Mouse (Mus musculus): ENCODE measurements around the gene Tesk1. TPM values are rescaled to one million over a fixed set of nuclear protein-coding genes. Genes with fewer than 3 reads are reported as not detected.

The Tesk1 gene
- polyA plus RNA-seq, 1 experiment, result 40.4 TPM

DNA sequence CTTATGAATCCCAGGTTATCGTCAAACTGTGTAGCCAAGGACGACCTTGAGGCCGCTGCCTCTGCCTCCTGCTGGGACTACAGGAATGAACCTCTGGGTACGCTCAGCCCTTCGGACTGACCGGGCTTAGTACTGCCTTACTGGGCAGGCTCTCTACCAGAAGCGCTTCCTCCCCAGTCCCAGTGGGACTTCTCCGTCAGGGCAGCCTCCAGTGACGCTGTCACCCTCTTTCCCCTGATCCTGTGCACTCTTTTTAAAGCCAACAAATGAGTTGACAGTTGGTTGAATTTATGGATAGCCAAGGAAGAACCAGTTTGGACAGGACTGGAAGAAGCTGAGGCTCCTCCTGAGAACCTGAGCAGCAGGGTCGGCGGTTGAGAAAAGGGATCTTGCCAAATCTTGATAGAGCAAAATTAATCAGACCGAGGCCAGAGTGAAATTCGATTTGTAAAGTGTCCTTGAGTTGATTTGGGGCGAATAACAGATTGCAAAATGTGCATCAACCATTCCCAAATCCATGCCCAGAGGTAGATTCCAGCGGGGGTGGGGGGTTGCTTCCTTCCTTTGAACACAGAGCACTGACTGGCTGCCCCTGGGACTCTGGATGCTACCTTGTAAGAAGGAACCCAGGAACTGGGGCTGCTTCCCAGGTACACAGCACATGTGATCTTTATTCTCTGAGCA, 22.6 kb upstream of the Tesk1 start:
- Histone ChIP-seq H3K36me3 (ENCODE audit: control insufficient read depth, insufficient read depth) (no peaks in the 10 kb centered on the region), H3K4me3 (no peak overlapping the region), H3K79me2 (ENCODE audit: control insufficient read depth, insufficient read depth) (no peaks in the 10 kb centered on the region), H3ac (ENCODE audit: control insufficient read depth, insufficient read length) (no peak overlapping the region), H3K4me2 (ENCODE audit: low read depth) (no peak overlapping the region), H3K27me3 (ENCODE audit: control insufficient read depth, insufficient read depth, insufficient read length) (no peaks in the 10 kb centered on the region)
- TF ChIP-seq E2F4 (IDR thresholded peaks at IDR 0.05; ENCODE audit: insufficient read depth) (no peak), REST (IDR thresholded peaks at IDR 0.05; ENCODE audit: insufficient read depth, insufficient read length) (no peak)

DNA sequence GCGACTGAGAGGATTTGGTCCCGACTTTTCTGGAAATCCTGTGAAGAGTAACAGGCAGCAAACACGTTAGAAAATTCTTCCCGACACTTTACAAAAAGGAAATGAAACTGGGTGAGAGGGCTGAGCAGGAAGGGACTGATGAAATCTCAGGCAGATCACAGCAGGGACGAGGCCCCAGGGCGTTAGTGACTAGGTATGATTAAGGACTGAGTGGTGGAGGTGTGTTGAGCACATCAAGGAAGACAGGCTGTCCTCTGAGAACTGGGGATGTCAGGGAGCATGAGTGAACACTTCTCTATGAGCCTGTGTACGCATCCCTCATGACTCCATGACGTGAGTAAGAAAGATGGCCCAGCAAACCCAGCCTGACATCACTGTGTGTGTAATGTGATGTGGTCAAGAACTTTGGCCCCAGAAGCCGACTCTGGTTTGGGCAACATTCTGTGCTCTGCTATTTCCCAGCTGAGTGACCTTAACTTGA, 21.9 kb upstream of the Tesk1 start:
- no peak overlapping the region for H3K4me3 ChIP-seq
- peak overlapping the region; percentile 25 for H3K4me2 ChIP-seq (ENCODE audit: low read depth)

DNA sequence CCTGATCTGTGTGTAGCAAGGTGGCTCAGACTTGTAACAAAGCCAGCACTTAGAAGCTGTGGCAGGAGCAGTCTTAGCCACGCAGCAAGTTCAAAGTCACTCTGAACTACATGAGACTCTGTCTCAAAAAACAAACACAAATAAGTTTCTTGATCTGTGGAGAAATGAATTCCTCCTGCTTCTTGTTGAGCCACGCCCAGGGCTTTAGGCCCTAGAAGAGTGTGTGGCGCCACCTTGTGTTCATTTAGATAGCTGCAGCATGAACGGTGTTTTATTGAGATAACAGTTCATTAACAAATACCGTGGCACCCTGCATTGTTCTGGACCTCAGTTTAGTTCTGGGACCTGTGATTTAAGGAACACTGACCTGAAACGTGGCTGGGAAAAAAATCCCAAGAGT, 21.4 kb upstream of the Tesk1 start:
- Histone ChIP-seq H3K4me2 (ENCODE audit: low read depth) (peak overlapping the region; percentile 25), H3K4me3 (no peak overlapping the region), H3K36me3 (ENCODE audit: control insufficient read depth, insufficient read depth) (no peaks in the 10 kb centered on the region), H3ac (ENCODE audit: control insufficient read depth, insufficient read length) (no peak overlapping the region), H3K79me2 (ENCODE audit: control insufficient read depth, insufficient read depth) (no peaks in the 10 kb centered on the region), H3K27me3 (ENCODE audit: control insufficient read depth, insufficient read depth, insufficient read length) (no peaks in the 10 kb centered on the region)
- no peak for TF ChIP-seq MYOG (IDR thresholded peaks at IDR 0.05; ENCODE audit: control insufficient read depth in 1 of 3, insufficient read depth in 1 of 3, insufficient read length in 2 of 3, low read depth in 2 of 3)
- TF ChIP-seq CEBPB (IDR thresholded peaks at IDR 0.05; ENCODE audit: insufficient read depth, poor library complexity, severe bottlenecking), result no peak
- no peak for TF ChIP-seq REST (IDR thresholded peaks at IDR 0.05; ENCODE audit: insufficient read depth, insufficient read length)
- no peak for TF ChIP-seq POLR2A (IDR thresholded peaks at IDR 0.05; ENCODE audit: insufficient read length, low read depth)
- no peak for TF ChIP-seq POLR2AphosphoS2 (IDR thresholded peaks at IDR 0.05; ENCODE audit: insufficient read length, low read depth)
- TF ChIP-seq MYOD1 (IDR thresholded peaks at IDR 0.05; ENCODE audit: control insufficient read depth in 1 of 3, insufficient read length in 2 of 3, low read depth in 2 of 3), result no peak
- no peak for TF ChIP-seq E2F4 (IDR thresholded peaks at IDR 0.05; ENCODE audit: insufficient read depth)
- TF ChIP-seq USF1 (IDR thresholded peaks at IDR 0.05; ENCODE audit: low read depth), result no peak
- TF ChIP-seq SRF (IDR thresholded peaks at IDR 0.05; ENCODE audit: control insufficient read depth, insufficient read length, low read depth), result no peak
- TF ChIP-seq TCF12 (IDR thresholded peaks at IDR 0.05; ENCODE audit: insufficient read depth, poor library complexity, severe bottlenecking), result no peak
- TF ChIP-seq TCF3 (IDR thresholded peaks at IDR 0.05; ENCODE audit: insufficient read length, low read depth), result no peak
- TF ChIP-seq MAX (IDR thresholded peaks at IDR 0.05; ENCODE audit: low read depth), result no peak

More for the DNA sequence above, 21.9 kb upstream of the Tesk1 start:
- H3K79me2 ChIP-seq (ENCODE audit: control insufficient read depth, insufficient read depth), result no peaks in the 10 kb centered on the region
- H3K36me3 ChIP-seq (ENCODE audit: control insufficient read depth, insufficient read depth), result no peaks in the 10 kb centered on the region
- TF ChIP-seq SRF (IDR thresholded peaks at IDR 0.05; ENCODE audit: control insufficient read depth, insufficient read length, low read depth), result no peak
- TF ChIP-seq USF1 (IDR thresholded peaks at IDR 0.05; ENCODE audit: low read depth), result no peak
- no peak for TF ChIP-seq REST (IDR thresholded peaks at IDR 0.05; ENCODE audit: insufficient read depth, insufficient read length)
- TF ChIP-seq MYOD1 (IDR thresholded peaks at IDR 0.05; ENCODE audit: control insufficient read depth in 1 of 3, insufficient read length in 2 of 3, low read depth in 2 of 3), result no peak
- TF ChIP-seq POLR2A (IDR thresholded peaks at IDR 0.05; ENCODE audit: insufficient read length, low read depth), result no peak
- TF ChIP-seq MAX (IDR thresholded peaks at IDR 0.05; ENCODE audit: low read depth), result no peak
- no peak for TF ChIP-seq CEBPB (IDR thresholded peaks at IDR 0.05; ENCODE audit: insufficient read depth, poor library complexity, severe bottlenecking)
- no peak for TF ChIP-seq E2F4 (IDR thresholded peaks at IDR 0.05; ENCODE audit: insufficient read depth)
- TF ChIP-seq TCF12 (IDR thresholded peaks at IDR 0.05; ENCODE audit: insufficient read depth, poor library complexity, severe bottlenecking), result no peak
- no peak for TF ChIP-seq TCF3 (IDR thresholded peaks at IDR 0.05; ENCODE audit: insufficient read length, low read depth)
- no peak for TF ChIP-seq MYOG (IDR thresholded peaks at IDR 0.05; ENCODE audit: control insufficient read depth in 1 of 3, insufficient read depth in 1 of 3, insufficient read length in 2 of 3, low read depth in 2 of 3)
- no peak for TF ChIP-seq POLR2AphosphoS2 (IDR thresholded peaks at IDR 0.05; ENCODE audit: insufficient read length, low read depth)
- no peak overlapping the region for H3ac ChIP-seq (ENCODE audit: control insufficient read depth, insufficient read length)
- H3K27me3 ChIP-seq (ENCODE audit: control insufficient read depth, insufficient read depth, insufficient read length), result no peaks in the 10 kb centered on the region

DNA sequence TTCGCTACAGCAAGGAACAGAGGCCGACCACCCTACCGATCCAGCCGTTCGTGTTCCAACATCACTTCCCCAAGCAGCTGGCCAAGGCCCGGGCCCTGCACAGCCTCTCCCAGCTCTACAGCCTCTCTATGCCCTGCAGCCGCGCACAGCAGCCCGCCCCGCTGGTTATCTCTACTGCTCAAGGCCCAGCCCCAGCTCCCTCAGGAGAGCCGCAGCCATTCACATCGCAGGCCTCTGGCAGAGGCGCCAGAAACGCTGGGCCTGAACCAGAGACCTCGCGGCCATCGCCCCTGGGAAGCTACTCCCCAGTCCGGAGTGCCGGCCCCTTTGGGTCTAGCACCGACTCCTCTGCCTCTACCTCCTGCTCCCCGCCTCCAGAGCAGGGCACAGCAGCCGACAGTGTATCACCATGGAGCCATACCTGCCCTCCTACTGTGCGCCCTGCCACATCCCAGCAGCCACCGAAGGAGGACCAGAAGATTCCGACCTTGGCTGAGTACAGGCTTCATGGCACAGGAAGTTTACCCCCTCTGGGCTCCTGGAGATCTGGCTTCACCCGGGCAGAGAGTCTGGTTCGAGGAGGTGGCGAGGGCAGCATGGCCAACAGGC, 20.0 kb upstream of the Tesk1 start:
- Histone ChIP-seq H3K4me2 (ENCODE audit: low read depth) (no peak overlapping the region), H3K79me2 (ENCODE audit: control insufficient read depth, insufficient read depth) (no peaks in the 10 kb centered on the region), H3K27me3 (ENCODE audit: control insufficient read depth, insufficient read depth, insufficient read length) (no peaks in the 10 kb centered on the region), H3ac (ENCODE audit: control insufficient read depth, insufficient read length) (no peak overlapping the region), H3K4me3 (no peak overlapping the region), H3K36me3 (ENCODE audit: control insufficient read depth, insufficient read depth) (no peaks in the 10 kb centered on the region)
- TF ChIP-seq MAX (IDR thresholded peaks at IDR 0.05; ENCODE audit: low read depth) (no peak), TCF12 (IDR thresholded peaks at IDR 0.05; ENCODE audit: insufficient read depth, poor library complexity, severe bottlenecking) (no peak), TCF3 (IDR thresholded peaks at IDR 0.05; ENCODE audit: insufficient read length, low read depth) (no peak), POLR2AphosphoS2 (IDR thresholded peaks at IDR 0.05; ENCODE audit: insufficient read length, low read depth) (no peak), CEBPB (IDR thresholded peaks at IDR 0.05; ENCODE audit: insufficient read depth, poor library complexity, severe bottlenecking) (no peak), MYOD1 (IDR thresholded peaks at IDR 0.05; ENCODE audit: control insufficient read depth in 1 of 3, insufficient read length in 2 of 3, low read depth in 2 of 3) (no peak), SRF (IDR thresholded peaks at IDR 0.05; ENCODE audit: control insufficient read depth, insufficient read length, low read depth) (no peak), USF1 (IDR thresholded peaks at IDR 0.05; ENCODE audit: low read depth) (no peak), MYOG (IDR thresholded peaks at IDR 0.05; ENCODE audit: control insufficient read depth in 1 of 3, insufficient read depth in 1 of 3, insufficient read length in 2 of 3, low read depth in 2 of 3) (no peak), POLR2A (IDR thresholded peaks at IDR 0.05; ENCODE audit: insufficient read length, low read depth) (no peak)

All from myocyte (in vitro differentiated cells).